Mouse (Mus musculus): ENCODE measurements around the gene Nek7.

- TF ChIP-seq GATA1 (IDR thresholded peaks at IDR 0.05; ENCODE audit: borderline replicate concordance, low read length) (no peak), FLI1 (IDR thresholded peaks at IDR 0.05; ENCODE audit: low read length) (no peak)
Measured at GRCm38 (mm10) chr1:138507014-138507413, 112.9 kb downstream of the Nek7 start.

Measured in megakaryocyte, embryonic 14.5 days (primary cell).